Mouse (Mus musculus): Measurements from ENCODE around the gene Ccr6. TPM values are rescaled to one million over a fixed set of nuclear protein-coding genes. Genes with fewer than 3 reads are reported as not detected.

Ccr6 gene
- total RNA-seq (2014; rRNA removed) (0.60 TPM in 1 of 2 replicates, not detected in the other), polyA plus RNA-seq (2012; rRNA removed) (0.17 and 0.20 TPM in 2 replicates)

GRCm38 (mm10) chr17:8235743-8236142, at the start of gene Ccr6:
TSS of gene Ccr6 (plus strand) at chr17:8236043.
- H3K4me1 ChIP-seq (ENCODE audit: control insufficient read depth, insufficient read depth, low read length) = no peaks in the 10 kb centered on the region
- TF ChIP-seq POLR2A (IDR thresholded peaks at IDR 0.05; ENCODE audit: extremely low read depth, insufficient read depth, low read length) = no peak
- TF ChIP-seq CTCF (IDR thresholded peaks at IDR 0.05; ENCODE audit: low read depth, low read length) = no peak
- H3K36me3 ChIP-seq (ENCODE audit: control insufficient read depth, insufficient read depth, low read length) = no peaks in the 10 kb centered on the region
- no peaks in the 10 kb centered on the region; the same call in 1 of the 2 replicates for H3K27me3 ChIP-seq (ENCODE audit: control insufficient read depth, insufficient read depth, low read length)
- no peak within 1 kb of the TSS for H3K9ac ChIP-seq (ENCODE audit: low read depth, low read length)
- DNase-seq (ENCODE audit: extremely low read depth, low read depth, low spot score) = no peak
- no peak within 1 kb of the TSS for H3K4me3 ChIP-seq (ENCODE audit: insufficient read depth, low read depth, low read length)
- H3K27ac ChIP-seq (replicated peaks; ENCODE audit: insufficient read depth, low read depth, low read length) = no peak within 1 kb of the TSS
- H3K79me2 ChIP-seq (ENCODE audit: control insufficient read depth, insufficient read depth, low read length) = no peaks in the 10 kb centered on the region
- 66% methylated on average over 3 of the region's 3 CpGs for WGBS

- Histone ChIP-seq H3K27ac (replicated peaks; ENCODE audit: insufficient read depth, low read depth, low read length) (no peak overlapping the region), H3K4me3 (ENCODE audit: insufficient read depth, low read depth, low read length) (no peak overlapping the region), H3K4me1 (ENCODE audit: control insufficient read depth, insufficient read depth, low read length) (no peaks in the 10 kb centered on the region), H3K79me2 (ENCODE audit: control insufficient read depth, insufficient read depth, low read length) (no peaks in the 10 kb centered on the region), H3K36me3 (ENCODE audit: control insufficient read depth, insufficient read depth, low read length) (peaks cover 57% of the 10 kb centered on the region), H3K9ac (ENCODE audit: low read depth, low read length) (no peak overlapping the region), H3K27me3 (ENCODE audit: control insufficient read depth, insufficient read depth, low read length) (no peaks in the 10 kb centered on the region)
- no peak for DNase-seq (ENCODE audit: extremely low read depth, low read depth, low spot score)
- WGBS = 94% methylated on average over 8 of the region's 8 CpGs
- no peak for TF ChIP-seq POLR2A (IDR thresholded peaks at IDR 0.05; ENCODE audit: extremely low read depth, insufficient read depth, low read length)
- TF ChIP-seq CTCF (IDR thresholded peaks at IDR 0.05; ENCODE audit: low read depth, low read length) = no peak
Measured at GRCm38 (mm10) chr17:8193678-8194077, 42.2 kb upstream of the Ccr6 start.

GRCm38 (mm10) chr17:8195685-8196376, 40.0 kb upstream of the Ccr6 start:
- Histone ChIP-seq H3K9ac (ENCODE audit: low read depth, low read length) (no peak overlapping the region), H3K79me2 (ENCODE audit: control insufficient read depth, insufficient read depth, low read length) (no peaks in the 10 kb centered on the region), H3K27me3 (ENCODE audit: control insufficient read depth, insufficient read depth, low read length) (no peaks in the 10 kb centered on the region), H3K36me3 (ENCODE audit: control insufficient read depth, insufficient read depth, low read length) (peaks cover 42% of the 10 kb centered on the region), H3K4me3 (ENCODE audit: insufficient read depth, low read depth, low read length) (no peak overlapping the region), H3K4me1 (ENCODE audit: control insufficient read depth, insufficient read depth, low read length) (no peaks in the 10 kb centered on the region), H3K27ac (replicated peaks; ENCODE audit: insufficient read depth, low read depth, low read length) (no peak overlapping the region)
- WGBS = 86% methylated on average over 8 of the region's 8 CpGs
- TF ChIP-seq POLR2A (IDR thresholded peaks at IDR 0.05; ENCODE audit: extremely low read depth, insufficient read depth, low read length) (no peak), CTCF (IDR thresholded peaks at IDR 0.05; ENCODE audit: low read depth, low read length) (no peak)
- DNase-seq (ENCODE audit: extremely low read depth, low read depth, low spot score) = peak; percentile 25

- peaks cover 30% of the 10 kb centered on the region for H3K36me3 ChIP-seq (ENCODE audit: control insufficient read depth, insufficient read depth, low read length)
- no peaks in the 10 kb centered on the region for H3K79me2 ChIP-seq (ENCODE audit: control insufficient read depth, insufficient read depth, low read length)
- H3K4me1 ChIP-seq (ENCODE audit: control insufficient read depth, insufficient read depth, low read length) = no peaks in the 10 kb centered on the region
- TF ChIP-seq CTCF (IDR thresholded peaks at IDR 0.05; ENCODE audit: low read depth, low read length) (no peak), POLR2A (IDR thresholded peaks at IDR 0.05; ENCODE audit: extremely low read depth, insufficient read depth, low read length) (no peak)
- H3K27ac ChIP-seq (replicated peaks; ENCODE audit: insufficient read depth, low read depth, low read length) = no peak overlapping the region
- no peak overlapping the region for H3K4me3 ChIP-seq (ENCODE audit: insufficient read depth, low read depth, low read length)
- no peak for DNase-seq (ENCODE audit: extremely low read depth, low read depth, low spot score)
- 89% methylated on average over 3 of the region's 3 CpGs for WGBS
- H3K27me3 ChIP-seq (ENCODE audit: control insufficient read depth, insufficient read depth, low read length) = no peaks in the 10 kb centered on the region
- no peak overlapping the region for H3K9ac ChIP-seq (ENCODE audit: low read depth, low read length)
Measured at GRCm38 (mm10) chr17:8197652-8198051, 38.2 kb upstream of the Ccr6 start.

- Histone ChIP-seq H3K9ac (ENCODE audit: low read depth, low read length) (no peak overlapping the region), H3K4me1 (ENCODE audit: control insufficient read depth, insufficient read depth, low read length) (no peaks in the 10 kb centered on the region), H3K27me3 (ENCODE audit: control insufficient read depth, insufficient read depth, low read length) (no peaks in the 10 kb centered on the region), H3K4me3 (ENCODE audit: insufficient read depth, low read depth, low read length) (no peak overlapping the region), H3K36me3 (ENCODE audit: control insufficient read depth, insufficient read depth, low read length) (peaks cover 18% of the 10 kb centered on the region), H3K79me2 (ENCODE audit: control insufficient read depth, insufficient read depth, low read length) (no peaks in the 10 kb centered on the region), H3K27ac (replicated peaks; ENCODE audit: insufficient read depth, low read depth, low read length) (no peak overlapping the region)
- TF ChIP-seq POLR2A (IDR thresholded peaks at IDR 0.05; ENCODE audit: extremely low read depth, insufficient read depth, low read length) = no peak
- no peak for TF ChIP-seq CTCF (IDR thresholded peaks at IDR 0.05; ENCODE audit: low read depth, low read length)
- 87% methylated on average over 11 of the region's 11 CpGs for WGBS
- DNase-seq (ENCODE audit: extremely low read depth, low read depth, low spot score) = peak; percentile 6
Measured at GRCm38 (mm10) chr17:8199067-8199935, 36.5 kb upstream of the Ccr6 start.
